Mouse (Mus musculus) intestine, embryonic 15.5 days (tissue): ENCODE measurements around the gene Fam168a. TPM values are rescaled to one million over a fixed set of nuclear protein-coding genes. Genes with fewer than 3 reads are reported as not detected.

ENCODE experiments used
- ATAC-seq: fragments of 200-750 bp; cut with Nextera tagmentation; 2 replicates; pipeline ENCODE4 v1.8.0; 2017; ENCODE audit warnings: moderate TSS enrichment, moderate library complexity
- H3K27ac ChIP-seq: fragments of 300-500 bp; sonication (generic); 2 replicates; pipeline ENCODE4 v1.5.1; 2015; ENCODE audit warnings: mild to moderate bottlenecking, inconsistent platforms
- H3K27me3 ChIP-seq: fragments of 300-500 bp; sonication (generic); replicated peaks from 2 replicates; pipeline ENCODE4 v1.6.1; 2015; ENCODE audit warnings: inconsistent platforms
- H3K36me3 ChIP-seq: fragments of 300-500 bp; sonication (generic); 2 replicates; pipeline ENCODE4 v1.6.1; 2015; ENCODE audit warnings: inconsistent platforms
- H3K4me1 ChIP-seq: fragments of 300-500 bp; sonication (generic); replicated peaks from 2 replicates; pipeline ENCODE4 v1.6.1; 2015; ENCODE audit warnings: inconsistent platforms
- H3K4me2 ChIP-seq: fragments of 300-500 bp; sonication (generic); replicated peaks from 2 replicates; pipeline ENCODE4 v1.6.1; 2015; ENCODE audit warnings: mild to moderate bottlenecking, inconsistent platforms
- H3K4me3 ChIP-seq: fragments of 300-500 bp; sonication (generic); replicated peaks from 2 replicates; pipeline ENCODE4 v1.5.1; 2015; ENCODE audit warnings: inconsistent platforms
- H3K9ac ChIP-seq: fragments of 300-500 bp; sonication (generic); 2 replicates; pipeline ENCODE4 v1.6.1; 2015; ENCODE audit warnings: inconsistent platforms
- H3K9me3 ChIP-seq: fragments of 300-500 bp; sonication (generic); 2 replicates; pipeline ENCODE4 v1.6.1; 2016; ENCODE audit warnings: inconsistent platforms
- WGBS: fragments of 180-500 bp; shearing (Covaris S2); methylation state at CpG from one replicate; pipeline ENCODE4 v1.1.7; 2015; 5-methylcytosine and 5-hydroxymethylcytosine counted together
- polyA plus RNA-seq: library from polyadenylated mRNA; unstranded; fragments of >200 nt; fragmentation: Nextera tagmentation; extraction: Ambion mirVana; gene quantifications from 2 replicates; pipeline ENCODE4 v1.2.1, GENCODE M21; 2015

The Fam168a gene
- polyA plus RNA-seq, 1 experiment from 2014 or later, result 25.1 TPM

GRCm38 (mm10) chr7:100767568-100767967 lies 61.1 kb downstream of the Fam168a start:
- ATAC-seq, result peak; percentile 58; the same call in 1 of the 2 replicates
- Histone ChIP-seq H3K27ac (no peak overlapping the region), H3K4me2 (no peak overlapping the region), H3K9ac (no peak overlapping the region), H3K36me3 (no peaks in the 10 kb centered on the region), H3K27me3 (no peaks in the 10 kb centered on the region), H3K9me3 (no peaks in the 10 kb centered on the region), H3K4me3 (no peak overlapping the region), H3K4me1 (0 out of 2 replicates have a peak, but pooled peaks cover 4% of the 10 kb centered on the region)
- WGBS, result 26% methylated on average over 3 of the region's 3 CpGs

- no peaks in the 10 kb centered on the region for H3K9me3 ChIP-seq
- no peaks in the 10 kb centered on the region for H3K36me3 ChIP-seq
- ATAC-seq, result peak; percentile 61; the same call in 1 of the 2 replicates
- WGBS, result 88% methylated on average over 3 of the region's 3 CpGs
- H3K4me3 ChIP-seq, result no peak overlapping the region
- no peak overlapping the region for H3K27ac ChIP-seq
- H3K9ac ChIP-seq, result no peak overlapping the region
- no peak overlapping the region for H3K4me2 ChIP-seq
- H3K4me1 ChIP-seq, result 0 out of 2 replicates have a peak, but pooled peaks cover 4% of the 10 kb centered on the region
- no peaks in the 10 kb centered on the region for H3K27me3 ChIP-seq
These were observed 61.6 kb downstream of the Fam168a start for GRCm38 (mm10) chr7:100768009-100768408.

- H3K9ac ChIP-seq, result no peak overlapping the region
- 88% methylated on average over 7 of the region's 7 CpGs for WGBS
- ATAC-seq, result no peak
- H3K4me1 ChIP-seq, result 0 out of 2 replicates have a peak, but pooled peaks cover 4% of the 10 kb centered on the region
- no peaks in the 10 kb centered on the region for H3K27me3 ChIP-seq
- H3K9me3 ChIP-seq, result no peaks in the 10 kb centered on the region
- H3K27ac ChIP-seq, result no peak overlapping the region
- no peaks in the 10 kb centered on the region for H3K36me3 ChIP-seq
- H3K4me3 ChIP-seq, result no peak overlapping the region
- no peak overlapping the region for H3K4me2 ChIP-seq
These were observed 63.2 kb downstream of the Fam168a start for GRCm38 (mm10) chr7:100769534-100770083.

- Histone ChIP-seq H3K9ac (no peak overlapping the region), H3K9me3 (no peaks in the 10 kb centered on the region), H3K36me3 (no peaks in the 10 kb centered on the region), H3K4me1 (0 out of 2 replicates have a peak, but pooled peaks cover 4% of the 10 kb centered on the region), H3K4me2 (no peak overlapping the region), H3K27ac (no peak overlapping the region), H3K27me3 (no peaks in the 10 kb centered on the region), H3K4me3 (no peak overlapping the region)
- no peak for ATAC-seq
- WGBS, result 90% methylated on average over 2 of the region's 2 CpGs
These were observed 64.4 kb downstream of the Fam168a start for GRCm38 (mm10) chr7:100770669-100771341.

GRCm38 (mm10) chr7:100774189-100774588 lies 67.8 kb downstream of the Fam168a start:
- Histone ChIP-seq H3K9ac (no peak overlapping the region), H3K36me3 (no peaks in the 10 kb centered on the region), H3K27ac (no peak overlapping the region), H3K4me2 (no peak overlapping the region), H3K4me3 (no peak overlapping the region), H3K27me3 (no peaks in the 10 kb centered on the region), H3K4me1 (no peaks in the 10 kb centered on the region), H3K9me3 (no peaks in the 10 kb centered on the region)
- 86% methylated on average over 1 of the region's 1 CpGs for WGBS
- no peak for ATAC-seq

GRCm38 (mm10) chr7:100775810-100776209 lies 69.4 kb downstream of the Fam168a start:
- Histone ChIP-seq H3K9me3 (no peaks in the 10 kb centered on the region), H3K4me1 (no peaks in the 10 kb centered on the region), H3K4me3 (no peak overlapping the region), H3K4me2 (no peak overlapping the region), H3K27ac (no peak overlapping the region), H3K36me3 (no peaks in the 10 kb centered on the region), H3K9ac (no peak overlapping the region), H3K27me3 (no peaks in the 10 kb centered on the region)
- 52% methylated on average over 1 of the region's 1 CpGs for WGBS
- peak; percentile 74; the same call in 1 of the 2 replicates for ATAC-seq

- H3K9me3 ChIP-seq, result no peaks in the 10 kb centered on the region
- no peaks in the 10 kb centered on the region for H3K36me3 ChIP-seq
- H3K27ac ChIP-seq, result no peak overlapping the region
- H3K4me1 ChIP-seq, result no peaks in the 10 kb centered on the region
- ATAC-seq, result no peak
- 81% methylated on average over 7 of the region's 7 CpGs for WGBS
- H3K4me2 ChIP-seq, result no peak overlapping the region
- no peak overlapping the region for H3K4me3 ChIP-seq
- no peaks in the 10 kb centered on the region for H3K27me3 ChIP-seq
- no peak overlapping the region for H3K9ac ChIP-seq
These were observed 73.8 kb downstream of the Fam168a start for GRCm38 (mm10) chr7:100780192-100780591.

GRCm38 (mm10) chr7:100784650-100785049 lies 78.2 kb downstream of the Fam168a start:
- ATAC-seq, result no peak
- 55% methylated on average over 2 of the region's 2 CpGs for WGBS
- H3K27me3 ChIP-seq, result no peaks in the 10 kb centered on the region
- no peak overlapping the region for H3K27ac ChIP-seq
- H3K4me3 ChIP-seq, result no peak overlapping the region
- no peaks in the 10 kb centered on the region for H3K36me3 ChIP-seq
- H3K4me1 ChIP-seq, result no peaks in the 10 kb centered on the region
- no peaks in the 10 kb centered on the region for H3K9me3 ChIP-seq
- no peak overlapping the region for H3K9ac ChIP-seq
- no peak overlapping the region for H3K4me2 ChIP-seq

GRCm38 (mm10) chr7:100785426-100785825 lies 79.0 kb downstream of the Fam168a start:
- no peaks in the 10 kb centered on the region for H3K9me3 ChIP-seq
- H3K4me1 ChIP-seq, result no peaks in the 10 kb centered on the region
- H3K4me3 ChIP-seq, result no peak overlapping the region
- no peak overlapping the region for H3K27ac ChIP-seq
- 46% methylated on average over 4 of the region's 4 CpGs for WGBS
- no peaks in the 10 kb centered on the region for H3K36me3 ChIP-seq
- no peak overlapping the region for H3K9ac ChIP-seq
- H3K27me3 ChIP-seq, result no peaks in the 10 kb centered on the region
- ATAC-seq, result no peak
- no peak overlapping the region for H3K4me2 ChIP-seq

- 52% methylated on average over 1 of the region's 1 CpGs for WGBS
- Histone ChIP-seq H3K9me3 (no peaks in the 10 kb centered on the region), H3K4me1 (no peaks in the 10 kb centered on the region), H3K4me3 (no peak overlapping the region), H3K27me3 (no peaks in the 10 kb centered on the region), H3K27ac (no peak overlapping the region), H3K4me2 (no peak overlapping the region), H3K9ac (no peak overlapping the region), H3K36me3 (no peaks in the 10 kb centered on the region)
- no peak for ATAC-seq
These were observed 79.6 kb downstream of the Fam168a start for GRCm38 (mm10) chr7:100786078-100786477.

- Histone ChIP-seq H3K27me3 (no peaks in the 10 kb centered on the region), H3K4me2 (no peak overlapping the region), H3K4me1 (no peaks in the 10 kb centered on the region), H3K4me3 (no peak overlapping the region), H3K9me3 (no peaks in the 10 kb centered on the region), H3K36me3 (no peaks in the 10 kb centered on the region), H3K9ac (no peak overlapping the region), H3K27ac (no peak overlapping the region)
- ATAC-seq, result no peak
- 72% methylated on average over 1 of the region's 1 CpGs for WGBS
These were observed 81.9 kb downstream of the Fam168a start for GRCm38 (mm10) chr7:100788291-100788690.

- H3K27ac ChIP-seq, result no peak overlapping the region
- H3K4me2 ChIP-seq, result no peak overlapping the region
- no peaks in the 10 kb centered on the region for H3K9me3 ChIP-seq
- no peak overlapping the region for H3K9ac ChIP-seq
- no peaks in the 10 kb centered on the region for H3K4me1 ChIP-seq
- H3K36me3 ChIP-seq, result no peaks in the 10 kb centered on the region
- peak; percentile 65 for ATAC-seq
- no peak overlapping the region for H3K4me3 ChIP-seq
- 44% methylated on average over 3 of the region's 3 CpGs for WGBS
- no peaks in the 10 kb centered on the region for H3K27me3 ChIP-seq
These were observed 92.4 kb downstream of the Fam168a start for GRCm38 (mm10) chr7:100798810-100799209.

GRCm38 (mm10) chr7:100805391-100805790 lies 99.0 kb downstream of the Fam168a start:
- ATAC-seq, result no peak
- 79% methylated on average over 2 of the region's 2 CpGs for WGBS

More at GRCm38 (mm10) chr7:100805391-100805790, 99.0 kb downstream of the Fam168a start:
- no peaks in the 10 kb centered on the region for H3K27me3 ChIP-seq
- 0 out of 2 replicates have a peak, but pooled peaks cover 3% of the 10 kb centered on the region for H3K36me3 ChIP-seq
- H3K4me3 ChIP-seq, result no peak overlapping the region
- no peaks in the 10 kb centered on the region for H3K9me3 ChIP-seq
- H3K4me1 ChIP-seq, result no peaks in the 10 kb centered on the region
- no peak overlapping the region for H3K27ac ChIP-seq
- no peak overlapping the region for H3K9ac ChIP-seq
- no peak overlapping the region for H3K4me2 ChIP-seq
